Mouse (Mus musculus): ENCODE measurements around the gene Tlr13.

GRCm38 (mm10) chrX:106176331-106176730 lies 33.3 kb downstream of the Tlr13 start:
- TF ChIP-seq CTCF (IDR thresholded peaks at IDR 0.05; ENCODE audit: control insufficient read depth, insufficient read depth, insufficient replicate concordance, low read depth, low read length) (no peak), POLR2A (IDR thresholded peaks at IDR 0.05; ENCODE audit: control insufficient read depth, low read depth, low read length) (no peak)
